ENCODE assay signal across 28 mouse cellular contexts in genomic region chr11:24132853-24133252, GRCm38 (mm10). TPM values are rescaled to one million over a fixed set of nuclear protein-coding genes. Genes with fewer than 3 reads are reported as not detected.
A peak's percentile ranks its signal among the peaks of the same experiment; 100 is the strongest.
DNase-seq lines count a peak whose midpoint lies in the region; ATAC-seq and TF ChIP-seq lines count a peak whose summit lies in the region.
"Had no signal": no experiment of that assay in that cellular context is flagged by ENCODE, and none has a peak within 500 bp of the region (broad histone marks: within the 10 kb centered on the region; RNA-seq: fewer than 3 reads in every experiment).

No protein-coding gene starts in this region.

- no peak overlapping the region for H3K4me2 ChIP-seq in liver, embryonic 12.5 days
- H3K4me2 ChIP-seq in liver, postnatal 0 days (ENCODE audit: low read depth, low read length), result no peak overlapping the region
- no peak overlapping the region for H3K4me2 ChIP-seq in liver, embryonic 13.5 days
- H3K4me2 ChIP-seq in liver, embryonic 15.5 days, result no peak overlapping the region
- no peak overlapping the region for H3K4me2 ChIP-seq in kidney, embryonic 16.5 days (replicated peaks; ENCODE audit: low read depth, low read length)
- H3K4me2 ChIP-seq: embryonic facial prominence, embryonic 12.5 days; forebrain, embryonic 13.5 days; forebrain, embryonic 15.5 days had no signal

- H3K9me3 ChIP-seq in liver, embryonic 12.5 days (replicated peaks), result no peaks in the 10 kb centered on the region
- H3K9me3 ChIP-seq in liver, postnatal 0 days (ENCODE audit: low read length), result no peaks in the 10 kb centered on the region
- H3K9me3 ChIP-seq in MEL (replicated peaks; ENCODE audit: insufficient read depth, low read length), result no peaks in the 10 kb centered on the region
- H3K9me3 ChIP-seq in liver, embryonic 13.5 days (replicated peaks), result no peaks in the 10 kb centered on the region
- no peaks in the 10 kb centered on the region for H3K9me3 ChIP-seq in liver, embryonic 15.5 days (replicated peaks)
- no peaks in the 10 kb centered on the region for H3K9me3 ChIP-seq in kidney, embryonic 16.5 days (ENCODE audit: low read length)
- H3K9me3 ChIP-seq: embryonic facial prominence, embryonic 10.5 days; embryonic facial prominence, embryonic 12.5 days; forebrain, embryonic 13.5 days; forebrain, embryonic 15.5 days had no signal

- TF ChIP-seq EP300 in liver, postnatal 0 days (IDR thresholded peaks at IDR 0.05; ENCODE audit: low read depth), result no peak
- TF ChIP-seq EP300 in MEL (IDR thresholded peaks at IDR 0.05; ENCODE audit: low read depth in 1 of 2, low read length in 2 of 2), result peak; percentile 88 to 94

- peaks cover 77% of the 10 kb centered on the region for H3K79me2 ChIP-seq in MEL (ENCODE audit: control insufficient read depth, insufficient read depth, low read length, poor library complexity)

- no peak for ATAC-seq in liver, embryonic 12.5 days
- no peak for ATAC-seq in liver, postnatal 0 days
- no peak for ATAC-seq in liver, embryonic 13.5 days (ENCODE audit: low read depth)
- no peak for ATAC-seq in liver, embryonic 15.5 days (ENCODE audit: insufficient read depth)
- ATAC-seq in kidney, embryonic 16.5 days (ENCODE audit: low FRiP score, low TSS enrichment), result no peak
- ATAC-seq in activated CD4-positive, CD25-positive, alpha-beta regulatory T cell, adult 4 months, result no peak
- ATAC-seq: forebrain, embryonic 13.5 days; forebrain, embryonic 15.5 days; forebrain, postnatal 0 days; Patski had no signal

- TF ChIP-seq RAD21 in MEL (IDR thresholded peaks at IDR 0.05; ENCODE audit: low read depth, low read length), result no peak

- no peak overlapping the region for H3K9ac ChIP-seq in liver, embryonic 12.5 days
- H3K9ac ChIP-seq in liver, postnatal 0 days (replicated peaks), result no peak overlapping the region
- peak overlapping the region; percentile 37 for H3K9ac ChIP-seq in MEL (ENCODE audit: control insufficient read depth, low read depth, low read length, poor library complexity, severe bottlenecking)
- peak overlapping the region; percentile 60 for H3K9ac ChIP-seq in liver, embryonic 13.5 days
- no peak overlapping the region for H3K9ac ChIP-seq in liver, embryonic 15.5 days
- no peak overlapping the region for H3K9ac ChIP-seq in kidney, embryonic 16.5 days (replicated peaks; ENCODE audit: low read length)
- H3K9ac ChIP-seq: embryonic facial prominence, embryonic 12.5 days; forebrain, embryonic 13.5 days; forebrain, embryonic 15.5 days; forebrain, postnatal 0 days had no signal

- no peak overlapping the region for H3K4me3 ChIP-seq in liver, embryonic 12.5 days
- H3K4me3 ChIP-seq in liver, postnatal 0 days (ENCODE audit: low read depth, low read length), result no peak overlapping the region
- no peak overlapping the region for H3K4me3 ChIP-seq in MEL (ENCODE audit: control insufficient read depth in 1 of 2, insufficient read depth in 1 of 2, low read depth in 2 of 2, low read length in 2 of 2)
- H3K4me3 ChIP-seq in liver, embryonic 13.5 days (replicated peaks), result no peak overlapping the region
- H3K4me3 ChIP-seq in liver, embryonic 15.5 days (replicated peaks), result no peak overlapping the region
- H3K4me3 ChIP-seq in kidney, embryonic 16.5 days (ENCODE audit: low read length), result no peak overlapping the region
- H3K4me3 ChIP-seq: embryonic facial prominence, embryonic 10.5 days; embryonic facial prominence, embryonic 12.5 days; forebrain, embryonic 13.5 days; forebrain, embryonic 15.5 days had no signal

- DNase-seq in liver, postnatal 0 days, result no peak
- DNase-seq in MEL (ENCODE audit: low read depth, low spot score), result no peak
- DNase-seq in liver, embryonic 13.5 days, result no peak
- no peak for DNase-seq in kidney, adult 18-20 months
- DNase-seq: adrenal gland, adult 2 months; adrenal gland, postnatal 10 days; adrenal gland, postnatal 25 days; cerebellum, adult 11 months; cerebellum, adult 18-20 months; cerebellum, adult 8-10 months; cerebellum, adult 9-11 months; cerebellum, postnatal 14 days; cerebellum, postnatal 36 days; forebrain, postnatal 0 days had no signal

- H3K4me1 ChIP-seq in liver, embryonic 12.5 days, result peaks cover 100% of the 10 kb centered on the region
- H3K4me1 ChIP-seq in liver, postnatal 0 days (ENCODE audit: insufficient read depth), result peaks cover 65% of the 10 kb centered on the region
- H3K4me1 ChIP-seq in MEL (ENCODE audit: control insufficient read depth in 1 of 2, insufficient read depth in 2 of 2, low read length in 2 of 2), result peaks cover 74 to 91% of the 10 kb centered on the region in 2 experiments
- peaks cover 100% of the 10 kb centered on the region for H3K4me1 ChIP-seq in liver, embryonic 13.5 days (replicated peaks)
- H3K4me1 ChIP-seq in liver, embryonic 15.5 days (replicated peaks), result peaks cover 100% of the 10 kb centered on the region
- no peaks in the 10 kb centered on the region for H3K4me1 ChIP-seq in kidney, embryonic 16.5 days (ENCODE audit: insufficient read depth, low read length)

- 61% methylated on average over 2 of the region's 2 CpGs for WGBS in liver, embryonic 12.5 days (ENCODE audit: insufficient replicate concordance)
- WGBS in liver, postnatal 0 days (ENCODE audit: insufficient replicate concordance), result 72% methylated on average over 2 of the region's 2 CpGs
- WGBS in liver, embryonic 13.5 days (ENCODE audit: insufficient replicate concordance), result 64% methylated on average over 2 of the region's 2 CpGs
- WGBS in liver, embryonic 15.5 days (ENCODE audit: insufficient replicate concordance), result 76% methylated on average over 2 of the region's 2 CpGs
- WGBS in kidney, embryonic 16.5 days, result 76% methylated on average over 2 of the region's 2 CpGs

- peaks cover 36% of the 10 kb centered on the region; the same call in 1 of the 2 replicates for H3K36me3 ChIP-seq in liver, embryonic 12.5 days
- no peaks in the 10 kb centered on the region for H3K36me3 ChIP-seq in liver, postnatal 0 days (replicated peaks; ENCODE audit: insufficient read depth, low read length)
- peaks cover 23 to 93% of the 10 kb centered on the region in 2 experiments for H3K36me3 ChIP-seq in MEL (ENCODE audit: control insufficient read depth in 1 of 2, insufficient read depth in 2 of 2, low read length in 2 of 2)
- peaks cover 21% of the 10 kb centered on the region for H3K36me3 ChIP-seq in liver, embryonic 13.5 days
- H3K36me3 ChIP-seq in liver, embryonic 15.5 days (replicated peaks), result peaks cover 15% of the 10 kb centered on the region; the same call in 1 of the 2 replicates
- H3K36me3 ChIP-seq in kidney, embryonic 16.5 days (ENCODE audit: insufficient read depth, low read length), result no peaks in the 10 kb centered on the region
- H3K36me3 ChIP-seq: embryonic facial prominence, embryonic 12.5 days; forebrain, embryonic 15.5 days had no signal

- H3K27ac ChIP-seq in liver, embryonic 12.5 days, result peak overlapping the region; percentile 92
- no peak overlapping the region for H3K27ac ChIP-seq in liver, postnatal 0 days (ENCODE audit: low read depth)
- H3K27ac ChIP-seq in MEL (ENCODE audit: control insufficient read depth, low read depth, low read length), result peak overlapping the region; percentile 91
- peak overlapping the region; percentile 92 for H3K27ac ChIP-seq in liver, embryonic 13.5 days
- peak overlapping the region; percentile 90 for H3K27ac ChIP-seq in liver, embryonic 15.5 days (replicated peaks)
- no peak overlapping the region for H3K27ac ChIP-seq in kidney, embryonic 16.5 days (ENCODE audit: low read length)
- H3K27ac ChIP-seq: embryonic facial prominence, embryonic 10.5 days; embryonic facial prominence, embryonic 12.5 days; forebrain, embryonic 15.5 days had no signal

- no peak; a peak in 1 of 4 replicates for TF ChIP-seq POLR2A in MEL (IDR thresholded peaks at IDR 0.05; ENCODE audit: control insufficient read depth in 1 of 2, insufficient read depth in 1 of 2, low read depth in 1 of 2, low read length in 2 of 2, poor library complexity in 1 of 2)

- no peak for TF ChIP-seq CTCF in liver, postnatal 0 days (IDR thresholded peaks at IDR 0.05; ENCODE audit: low read depth)
- TF ChIP-seq CTCF in MEL (IDR thresholded peaks at IDR 0.05 in 2 of 3, conservative IDR thresholded peaks at IDR 0.05 in 1 of 3; ENCODE audit: control insufficient read depth in 1 of 3, insufficient read depth in 1 of 3, low read depth in 2 of 3, low read length in 3 of 3, poor library complexity in 1 of 3, severe bottlenecking in 1 of 3), result no peak

- H3K27me3 ChIP-seq in liver, embryonic 12.5 days (replicated peaks), result no peaks in the 10 kb centered on the region
- no peaks in the 10 kb centered on the region for H3K27me3 ChIP-seq in liver, postnatal 0 days (ENCODE audit: insufficient read depth, low read length)
- H3K27me3 ChIP-seq in MEL (ENCODE audit: control insufficient read depth in 1 of 2, insufficient read depth in 2 of 2, low read length in 2 of 2), result no peaks in the 10 kb centered on the region
- H3K27me3 ChIP-seq in liver, embryonic 13.5 days, result no peaks in the 10 kb centered on the region
- H3K27me3 ChIP-seq in liver, embryonic 15.5 days, result no peaks in the 10 kb centered on the region
- H3K27me3 ChIP-seq in kidney, embryonic 16.5 days (ENCODE audit: insufficient read depth, low read length), result no peaks in the 10 kb centered on the region
- H3K27me3 ChIP-seq: embryonic facial prominence, embryonic 12.5 days; forebrain, embryonic 13.5 days; forebrain, embryonic 15.5 days had no signal

RNA-seq across cellular contexts. Expression of gene Bcl11a, which starts 55.0 kb away (rescaled TPM):
- polyA plus RNA-seq in liver, embryonic 12.5 days (2016; fragmentation: Nextera tagmentation; extraction: Ambion mirVana), result 53.4 and 53.5 TPM in 2 replicates
- polyA plus RNA-seq in liver, postnatal 0 days (2015; fragmentation: Nextera tagmentation; extraction: Ambion mirVana), result 6.6 and 10.3 TPM in 2 replicates
- 37.0 and 43.8 TPM in 2 replicates for total RNA-seq in MEL (2012; rRNA removed)
- 100 to 1,000 TPM in 1 of 2 experiments, 10 to 100 TPM in 1; 83.8 to 112 TPM for polyA plus RNA-seq in MEL (2012; ENCODE audit: insufficient read depth in 1 of 2, insufficient read length in 2 of 2, low read depth in 1 of 2, low replicate concordance in 2 of 2, missing spikeins in 1 of 2)
- 37.9 and 45.0 TPM in 2 replicates for polyA plus RNA-seq in liver, embryonic 13.5 days (2015; fragmentation: Nextera tagmentation; extraction: Ambion mirVana)
- polyA plus RNA-seq in liver, embryonic 15.5 days (2015; fragmentation: Nextera tagmentation; extraction: Ambion mirVana), result 24.7 and 25.2 TPM in 2 replicates
- polyA plus RNA-seq in kidney, embryonic 16.5 days (2015; fragmentation: Nextera tagmentation; extraction: Ambion mirVana), result 2.8 and 3.1 TPM in 2 replicates
- under 1 TPM; 0.37 to 0.96 TPM for polyA plus RNA-seq in activated CD4-positive, CD25-positive, alpha-beta regulatory T cell, adult 4 months (2017; shearing (Covaris generic))
- polyA plus RNA-seq: C2C12, Patski had no signal

RNA-seq across cellular contexts. Expression of gene A830031A19Rik, which starts 58.0 kb away (rescaled TPM):
- not detected in 2 replicates for polyA plus RNA-seq in liver, embryonic 12.5 days (2016; fragmentation: Nextera tagmentation; extraction: Ambion mirVana)
- polyA plus RNA-seq in liver, postnatal 0 days (2015; fragmentation: Nextera tagmentation; extraction: Ambion mirVana), result not detected in 2 replicates
- not detected in 2 replicates for total RNA-seq in MEL (2012; rRNA removed)
- not detected for polyA plus RNA-seq in MEL (2012; ENCODE audit: insufficient read depth in 1 of 2, insufficient read length in 2 of 2, low read depth in 1 of 2, low replicate concordance in 2 of 2, missing spikeins in 1 of 2)
- not detected in 2 replicates for polyA plus RNA-seq in liver, embryonic 13.5 days (2015; fragmentation: Nextera tagmentation; extraction: Ambion mirVana)
- polyA plus RNA-seq in liver, embryonic 15.5 days (2015; fragmentation: Nextera tagmentation; extraction: Ambion mirVana), result not detected in 2 replicates
- polyA plus RNA-seq in kidney, embryonic 16.5 days (2015; fragmentation: Nextera tagmentation; extraction: Ambion mirVana), result not detected in 2 replicates
- polyA plus RNA-seq in activated CD4-positive, CD25-positive, alpha-beta regulatory T cell, adult 4 months (2017; shearing (Covaris generic)), result not detected
- total RNA-seq: adrenal gland, adult 2 months; adrenal gland, postnatal 10 days; adrenal gland, postnatal 25 days; adrenal gland, postnatal 4 days; ES-E14; forebrain, postnatal 0 days had no signal
- polyA plus RNA-seq: adrenal gland, adult 2 months; C2C12; embryonic facial prominence, embryonic 10.5 days; embryonic facial prominence, embryonic 12.5 days; embryonic facial prominence, embryonic 14.5 days; forebrain, embryonic 11.5 days; forebrain, embryonic 13.5 days; forebrain, embryonic 15.5 days; Patski had no signal

Comparison
In these comparisons a context has a peak if more than half of its experiments do, and no peak if none do; other contexts are left out.
1. H3K27ac ChIP-seq: peak in liver, embryonic 12.5 days (single experiment), MEL (single experiment), liver, embryonic 13.5 days (single experiment) and liver, embryonic 15.5 days (single experiment); none in liver, postnatal 0 days (single experiment) and kidney, embryonic 16.5 days (single experiment).
2. H3K9ac ChIP-seq: peak in MEL (single experiment) and liver, embryonic 13.5 days (single experiment); none in liver, embryonic 12.5 days (single experiment), liver, postnatal 0 days (single experiment), liver, embryonic 15.5 days (single experiment) and kidney, embryonic 16.5 days (single experiment).